Mouse (Mus musculus): ENCODE data around the gene Anapc1. TPM values are rescaled to one million over a fixed set of nuclear protein-coding genes. Genes with fewer than 3 reads are reported as not detected.

Anapc1 gene
- 92.6 TPM in 2 replicates for polyA plus RNA-seq (2014; fragmentation: Nextera tagmentation; extraction: Ambion mirVana)

DNA sequence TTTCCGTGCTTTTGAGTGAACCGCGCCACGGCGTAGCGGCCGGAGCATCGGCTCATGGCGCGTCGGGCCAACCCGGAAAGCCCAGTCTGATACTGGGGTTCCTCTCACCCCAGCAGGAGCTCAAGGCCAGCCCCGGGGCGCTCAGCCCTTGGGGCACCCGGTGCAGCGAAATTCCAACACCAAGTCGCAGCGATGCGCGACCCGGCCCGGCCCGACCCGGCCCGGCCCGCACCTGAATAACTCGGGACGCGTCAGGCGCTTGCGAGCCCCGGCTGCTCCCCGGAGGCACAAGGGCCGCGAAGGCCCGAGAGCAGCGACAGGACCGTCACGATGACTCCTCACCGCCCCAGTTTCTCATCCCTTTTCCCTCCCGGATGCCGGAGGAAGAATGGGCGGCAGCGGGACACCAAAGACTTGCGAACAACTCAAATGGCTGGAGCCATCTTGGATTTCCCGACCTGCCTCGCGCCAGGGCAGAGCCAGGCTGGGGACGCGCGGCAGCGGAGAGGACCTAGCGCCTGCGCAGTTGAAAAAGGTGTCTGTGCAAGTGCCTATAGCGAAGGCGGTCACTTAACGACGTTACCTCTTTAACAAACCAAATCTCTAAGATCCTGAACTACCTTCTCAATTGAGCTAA lies at the start of gene Anapc1:
Anapc1 (minus strand) TSS at position 471 of the 637 bp plus-strand sequence.
- Histone ChIP-seq H3K9ac (ENCODE audit: low read depth, low read length) (peak within 1 kb of the TSS; percentile 89), H3K4me3 (ENCODE audit: low read depth, low read length) (peak within 1 kb of the TSS; percentile 73), H3K9me3 (ENCODE audit: control insufficient read depth, low read length) (no peaks in the 10 kb centered on the region), H3K36me3 (ENCODE audit: control insufficient read depth, insufficient read depth, low read length) (peaks cover 5% of the 10 kb centered on the region; the same call in 1 of the 2 replicates), H3K27ac (ENCODE audit: low read depth, low read length) (peak within 1 kb of the TSS; percentile 59), H3K4me2 (replicated peaks; ENCODE audit: low read depth, low read length) (peak within 1 kb of the TSS; percentile 56), H3K4me1 (replicated peaks; ENCODE audit: control insufficient read depth, insufficient read depth, low read length) (no peaks in the 10 kb centered on the region), H3K27me3 (ENCODE audit: control insufficient read depth, insufficient read depth, low read length) (no peaks in the 10 kb centered on the region)
- WGBS: 0% methylated on average over 47 of the region's 58 CpGs
- DNase-seq (ENCODE audit: low spot score) (peak; percentile 89), ATAC-seq (ENCODE audit: low FRiP score) (peak; percentile 98)

DNA sequence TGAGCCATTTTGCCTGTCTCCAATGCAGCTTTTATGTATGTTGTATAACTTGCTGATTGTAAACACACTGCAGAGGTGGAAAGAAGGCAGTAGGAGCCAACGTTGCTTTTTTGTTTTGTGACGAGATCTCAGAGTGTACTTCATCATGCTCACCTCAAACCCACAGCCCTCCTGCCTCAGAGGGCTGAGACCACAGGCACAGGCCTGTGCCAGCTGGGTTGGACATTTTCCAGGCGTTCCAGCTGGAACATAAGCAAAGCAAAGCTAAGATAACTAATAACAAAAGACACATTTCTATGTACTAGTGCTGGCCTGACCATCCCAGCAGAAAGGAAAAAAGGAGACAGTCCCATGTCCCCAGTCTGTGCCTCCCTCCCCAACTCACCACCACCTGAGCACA lies 47.9 kb upstream of the Anapc1 start:
- H3K27me3 ChIP-seq (ENCODE audit: control insufficient read depth, insufficient read depth, low read length): no peaks in the 10 kb centered on the region
- WGBS: 73% methylated on average over 3 of the region's 3 CpGs
- H3K9ac ChIP-seq (ENCODE audit: low read depth, low read length): no peak overlapping the region
- no peaks in the 10 kb centered on the region for H3K9me3 ChIP-seq (ENCODE audit: control insufficient read depth, low read length)
- H3K36me3 ChIP-seq (ENCODE audit: control insufficient read depth, insufficient read depth, low read length): no peaks in the 10 kb centered on the region
- no peak overlapping the region for H3K4me3 ChIP-seq (ENCODE audit: low read depth, low read length)
- no peaks in the 10 kb centered on the region for H3K4me1 ChIP-seq (replicated peaks; ENCODE audit: control insufficient read depth, insufficient read depth, low read length)
- DNase-seq (ENCODE audit: low spot score) (no peak), ATAC-seq (ENCODE audit: low FRiP score) (no peak)
- no peak overlapping the region for H3K27ac ChIP-seq (ENCODE audit: low read depth, low read length)
- H3K4me2 ChIP-seq (replicated peaks; ENCODE audit: low read depth, low read length): no peak overlapping the region

- H3K4me2 ChIP-seq (replicated peaks; ENCODE audit: low read depth, low read length): no peak overlapping the region
- 71% methylated on average over 1 of the region's 1 CpGs for WGBS
- H3K9me3 ChIP-seq (ENCODE audit: control insufficient read depth, low read length): no peaks in the 10 kb centered on the region
- no peak overlapping the region for H3K9ac ChIP-seq (ENCODE audit: low read depth, low read length)
- no peak overlapping the region for H3K27ac ChIP-seq (ENCODE audit: low read depth, low read length)
- DNase-seq (ENCODE audit: low spot score) (no peak), ATAC-seq (ENCODE audit: low FRiP score) (no peak)
- no peak overlapping the region for H3K4me3 ChIP-seq (ENCODE audit: low read depth, low read length)
- no peaks in the 10 kb centered on the region for H3K36me3 ChIP-seq (ENCODE audit: control insufficient read depth, insufficient read depth, low read length)
- H3K4me1 ChIP-seq (replicated peaks; ENCODE audit: control insufficient read depth, insufficient read depth, low read length): no peaks in the 10 kb centered on the region
- no peaks in the 10 kb centered on the region for H3K27me3 ChIP-seq (ENCODE audit: control insufficient read depth, insufficient read depth, low read length)
Measured at GRCm38 (mm10) chr2:128731951-128732350, 44.8 kb upstream of the Anapc1 start.

GRCm38 (mm10) chr2:128731514-128731913 lies 44.3 kb upstream of the Anapc1 start:
- WGBS: 68% methylated on average over 10 of the region's 10 CpGs
- Histone ChIP-seq H3K36me3 (ENCODE audit: control insufficient read depth, insufficient read depth, low read length) (no peaks in the 10 kb centered on the region), H3K4me3 (ENCODE audit: low read depth, low read length) (no peak overlapping the region), H3K9ac (ENCODE audit: low read depth, low read length) (no peak overlapping the region), H3K4me2 (replicated peaks; ENCODE audit: low read depth, low read length) (no peak overlapping the region), H3K9me3 (ENCODE audit: control insufficient read depth, low read length) (no peaks in the 10 kb centered on the region), H3K27me3 (ENCODE audit: control insufficient read depth, insufficient read depth, low read length) (no peaks in the 10 kb centered on the region), H3K4me1 (replicated peaks; ENCODE audit: control insufficient read depth, insufficient read depth, low read length) (no peaks in the 10 kb centered on the region), H3K27ac (ENCODE audit: low read depth, low read length) (no peak overlapping the region)
- ATAC-seq (ENCODE audit: low FRiP score) (no peak), DNase-seq (ENCODE audit: low spot score) (no peak)

DNA sequence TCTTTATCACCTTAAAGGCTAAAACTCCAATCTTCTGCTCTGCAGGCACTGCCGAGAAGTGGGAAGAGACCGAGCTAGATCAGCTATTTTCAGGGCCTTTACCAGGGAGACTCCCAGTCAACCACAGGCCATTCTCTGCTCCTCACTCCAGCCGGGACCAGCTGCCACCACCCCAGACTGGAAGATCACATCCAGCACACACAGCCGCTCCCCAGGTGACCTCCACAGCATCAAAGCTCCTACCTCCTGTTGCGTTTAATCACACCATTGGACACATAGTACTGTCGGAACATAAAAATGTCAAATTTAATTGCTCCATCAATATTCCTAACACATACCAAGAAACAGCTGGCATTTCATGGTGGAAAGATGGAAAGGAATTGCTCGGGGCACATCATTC lies 42.0 kb upstream of the Anapc1 start:
- H3K4me3 ChIP-seq (ENCODE audit: low read depth, low read length): no peak overlapping the region
- H3K36me3 ChIP-seq (ENCODE audit: control insufficient read depth, insufficient read depth, low read length): no peaks in the 10 kb centered on the region
- 75% methylated on average over 7 of the region's 7 CpGs for WGBS
- H3K9ac ChIP-seq (ENCODE audit: low read depth, low read length): no peak overlapping the region
- H3K4me1 ChIP-seq (replicated peaks; ENCODE audit: control insufficient read depth, insufficient read depth, low read length): no peaks in the 10 kb centered on the region
- no peaks in the 10 kb centered on the region for H3K27me3 ChIP-seq (ENCODE audit: control insufficient read depth, insufficient read depth, low read length)
- no peak overlapping the region for H3K27ac ChIP-seq (ENCODE audit: low read depth, low read length)
- ATAC-seq (ENCODE audit: low FRiP score): no peak
- H3K4me2 ChIP-seq (replicated peaks; ENCODE audit: low read depth, low read length): no peak overlapping the region
- no peak for DNase-seq (ENCODE audit: low spot score)
- no peaks in the 10 kb centered on the region for H3K9me3 ChIP-seq (ENCODE audit: control insufficient read depth, low read length)

DNA sequence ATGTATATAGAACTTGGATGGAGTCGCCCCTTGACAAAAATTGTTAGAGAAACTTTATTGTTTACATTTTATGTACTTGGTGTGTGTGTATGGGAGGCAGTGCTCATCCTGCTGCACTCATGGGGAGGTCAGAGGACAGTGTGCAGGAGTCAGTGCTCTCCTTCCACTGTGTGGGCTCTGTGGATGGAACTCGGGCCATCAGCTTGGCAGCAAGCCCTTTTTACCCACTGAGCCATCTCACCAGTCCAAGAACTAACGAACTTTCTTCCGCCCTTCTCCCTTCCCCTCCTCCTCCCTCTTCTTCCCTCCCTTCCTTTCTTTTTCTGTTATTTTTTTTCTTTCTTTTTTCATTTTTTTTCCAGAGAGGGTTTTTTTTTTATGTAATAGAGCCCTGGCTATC lies 40.9 kb upstream of the Anapc1 start:
- ATAC-seq (ENCODE audit: low FRiP score) (no peak), DNase-seq (ENCODE audit: low spot score) (no peak)
- Histone ChIP-seq H3K4me1 (replicated peaks; ENCODE audit: control insufficient read depth, insufficient read depth, low read length) (no peaks in the 10 kb centered on the region), H3K4me2 (replicated peaks; ENCODE audit: low read depth, low read length) (no peak overlapping the region), H3K36me3 (ENCODE audit: control insufficient read depth, insufficient read depth, low read length) (no peaks in the 10 kb centered on the region), H3K27me3 (ENCODE audit: control insufficient read depth, insufficient read depth, low read length) (no peaks in the 10 kb centered on the region), H3K27ac (ENCODE audit: low read depth, low read length) (no peak overlapping the region), H3K4me3 (ENCODE audit: low read depth, low read length) (no peak overlapping the region), H3K9me3 (ENCODE audit: control insufficient read depth, low read length) (no peaks in the 10 kb centered on the region), H3K9ac (ENCODE audit: low read depth, low read length) (no peak overlapping the region)
- 92% methylated on average over 4 of the region's 4 CpGs for WGBS

- Histone ChIP-seq H3K9me3 (ENCODE audit: control insufficient read depth, low read length) (no peaks in the 10 kb centered on the region), H3K9ac (ENCODE audit: low read depth, low read length) (no peak overlapping the region), H3K4me1 (replicated peaks; ENCODE audit: control insufficient read depth, insufficient read depth, low read length) (no peaks in the 10 kb centered on the region), H3K27ac (ENCODE audit: low read depth, low read length) (no peak overlapping the region), H3K36me3 (ENCODE audit: control insufficient read depth, insufficient read depth, low read length) (no peaks in the 10 kb centered on the region), H3K27me3 (ENCODE audit: control insufficient read depth, insufficient read depth, low read length) (no peaks in the 10 kb centered on the region), H3K4me3 (ENCODE audit: low read depth, low read length) (no peak overlapping the region), H3K4me2 (replicated peaks; ENCODE audit: low read depth, low read length) (no peak overlapping the region)
- ATAC-seq (ENCODE audit: low FRiP score) (no peak), DNase-seq (ENCODE audit: low spot score) (no peak)
- WGBS: 56% methylated on average over 3 of the region's 3 CpGs
Measured at GRCm38 (mm10) chr2:128727552-128727951, 40.4 kb upstream of the Anapc1 start.

- H3K4me3 ChIP-seq (ENCODE audit: low read depth, low read length): no peak overlapping the region
- no peak overlapping the region for H3K9ac ChIP-seq (ENCODE audit: low read depth, low read length)
- H3K4me1 ChIP-seq (replicated peaks; ENCODE audit: control insufficient read depth, insufficient read depth, low read length): no peaks in the 10 kb centered on the region
- no peak for ATAC-seq (ENCODE audit: low FRiP score)
- H3K4me2 ChIP-seq (replicated peaks; ENCODE audit: low read depth, low read length): no peak overlapping the region
- no peak overlapping the region for H3K27ac ChIP-seq (ENCODE audit: low read depth, low read length)
- no peaks in the 10 kb centered on the region for H3K27me3 ChIP-seq (ENCODE audit: control insufficient read depth, insufficient read depth, low read length)
- DNase-seq (ENCODE audit: low spot score): no peak
- no peaks in the 10 kb centered on the region for H3K36me3 ChIP-seq (ENCODE audit: control insufficient read depth, insufficient read depth, low read length)
- no peaks in the 10 kb centered on the region for H3K9me3 ChIP-seq (ENCODE audit: control insufficient read depth, low read length)
- 80% methylated on average over 7 of the region's 7 CpGs for WGBS
Measured at GRCm38 (mm10) chr2:128726626-128727025, 39.4 kb upstream of the Anapc1 start.

DNA sequence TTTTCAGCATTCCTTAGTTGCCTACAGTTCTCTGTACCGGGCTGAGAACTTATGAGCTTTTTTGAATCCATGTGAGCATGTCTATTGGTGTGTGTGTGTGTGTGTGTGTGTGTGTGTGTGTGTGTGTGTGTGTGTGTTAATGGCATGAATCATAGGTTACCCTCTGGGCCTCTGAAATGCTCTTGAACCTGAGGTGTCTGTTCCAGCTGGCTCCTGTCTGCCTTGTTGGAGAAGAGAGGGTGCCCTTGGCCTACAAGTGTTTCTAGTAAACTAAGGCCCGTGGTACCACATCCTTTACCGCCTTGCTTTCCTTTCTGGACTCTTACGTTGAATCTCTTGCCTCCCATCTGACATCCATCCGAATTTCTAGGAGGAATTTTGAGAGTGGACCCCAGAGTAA lies 38.9 kb upstream of the Anapc1 start:
- DNase-seq (ENCODE audit: low spot score): no peak
- Histone ChIP-seq H3K27ac (ENCODE audit: low read depth, low read length) (no peak overlapping the region), H3K4me3 (ENCODE audit: low read depth, low read length) (no peak overlapping the region), H3K9ac (ENCODE audit: low read depth, low read length) (no peak overlapping the region), H3K27me3 (ENCODE audit: control insufficient read depth, insufficient read depth, low read length) (no peaks in the 10 kb centered on the region), H3K36me3 (ENCODE audit: control insufficient read depth, insufficient read depth, low read length) (no peaks in the 10 kb centered on the region), H3K9me3 (ENCODE audit: control insufficient read depth, low read length) (no peaks in the 10 kb centered on the region), H3K4me2 (replicated peaks; ENCODE audit: low read depth, low read length) (no peak overlapping the region), H3K4me1 (replicated peaks; ENCODE audit: control insufficient read depth, insufficient read depth, low read length) (no peaks in the 10 kb centered on the region)
- ATAC-seq (ENCODE audit: low FRiP score): no peak
- 87% methylated on average over 5 of the region's 5 CpGs for WGBS
